Mouse (Mus musculus): ENCODE measurements around the gene Samd4b.
A peak's percentile ranks its signal among the peaks of the same experiment; 100 is the strongest.
"Not testable (repeated sequence)": the region's sequence is repeated elsewhere in the genome, so short reads cannot be mapped to it uniquely, and the experiment has no call there.

The Samd4b gene

GRCm38 (mm10) chr7:28561967-28562366 lies 36.0 kb downstream of the Samd4b start:
- no peak for DNase-seq (ENCODE audit: low spot score in 2 of 2)

GRCm38 (mm10) chr7:28560856-28561255 lies 37.1 kb downstream of the Samd4b start:
- DNase-seq (ENCODE audit: low spot score in 2 of 2) = no peak

- DNase-seq (ENCODE audit: low spot score in 2 of 2) = no peak
Measured at GRCm38 (mm10) chr7:28558486-28558885, 39.5 kb downstream of the Samd4b start.

DNA sequence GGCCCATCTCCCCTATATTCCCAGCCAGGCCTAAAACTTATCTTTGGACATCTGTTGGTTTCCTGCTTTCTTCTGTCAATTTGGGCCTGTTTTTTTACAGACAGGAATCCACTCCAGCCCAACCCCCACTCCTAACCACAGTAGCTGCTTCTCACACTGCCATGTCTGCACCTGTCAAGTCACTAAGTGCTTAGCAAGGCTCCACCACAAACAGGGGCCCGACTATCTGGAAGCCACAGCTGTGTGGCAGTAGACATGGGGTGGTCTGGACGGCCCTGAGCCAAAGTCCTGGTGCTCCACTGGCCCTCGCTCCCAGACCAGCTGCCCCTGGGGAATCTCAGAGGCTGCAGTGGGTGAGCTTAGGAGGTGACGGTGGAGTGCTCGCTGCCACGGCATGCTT lies 40.2 kb downstream of the Samd4b start:
- no peak for DNase-seq (ENCODE audit: low spot score in 2 of 2)

GRCm38 (mm10) chr7:28557069-28557468 lies 40.9 kb downstream of the Samd4b start:
- no peak for DNase-seq (ENCODE audit: low spot score in 2 of 2)

- no peak for DNase-seq (ENCODE audit: low spot score in 2 of 2)
Measured at GRCm38 (mm10) chr7:28555939-28556535, 41.9 kb downstream of the Samd4b start.

DNA sequence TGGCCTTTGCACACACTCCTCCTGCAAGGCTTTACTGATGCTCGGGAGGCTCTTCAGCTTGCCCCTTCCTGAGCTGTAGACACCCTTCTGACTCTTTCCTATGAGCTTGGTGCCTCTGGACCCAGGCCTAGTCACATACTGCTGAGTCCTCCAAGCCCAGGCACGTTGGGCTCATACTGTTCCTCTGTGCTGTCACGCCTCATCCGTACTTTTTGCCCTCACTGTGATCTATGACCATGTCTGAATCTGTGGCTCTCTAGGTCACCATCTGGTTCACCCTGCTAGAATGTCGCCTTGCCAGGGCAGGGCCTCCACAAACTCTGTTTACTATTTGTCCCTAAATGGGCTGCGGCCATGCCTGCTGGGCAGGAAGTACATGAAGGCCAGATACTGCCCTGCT lies 44.9 kb downstream of the Samd4b start:
- DNase-seq (ENCODE audit: low spot score in 2 of 2) = no peak

DNA sequence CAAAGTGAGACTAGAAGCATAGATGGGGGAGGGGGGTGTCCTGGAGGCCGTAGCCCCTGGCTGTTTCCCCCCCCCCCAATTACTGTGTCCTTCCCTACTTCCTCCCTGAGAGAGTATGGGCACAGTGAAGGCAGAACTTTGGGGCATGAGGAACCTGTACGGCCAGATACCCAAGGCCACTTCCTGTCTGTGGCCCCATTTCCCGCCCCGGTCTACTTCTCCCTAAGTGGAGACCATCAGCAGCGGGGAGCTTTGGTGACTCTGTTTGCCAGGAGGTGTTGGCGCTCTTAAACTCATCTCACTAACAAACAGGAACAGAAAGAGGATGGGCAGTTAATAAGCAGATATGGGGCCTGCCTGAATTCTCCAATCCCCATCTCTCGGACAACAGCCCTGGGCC lies 50.3 kb downstream of the Samd4b start:
- DNase-seq (ENCODE audit: low spot score in 2 of 2) = no peak

DNA sequence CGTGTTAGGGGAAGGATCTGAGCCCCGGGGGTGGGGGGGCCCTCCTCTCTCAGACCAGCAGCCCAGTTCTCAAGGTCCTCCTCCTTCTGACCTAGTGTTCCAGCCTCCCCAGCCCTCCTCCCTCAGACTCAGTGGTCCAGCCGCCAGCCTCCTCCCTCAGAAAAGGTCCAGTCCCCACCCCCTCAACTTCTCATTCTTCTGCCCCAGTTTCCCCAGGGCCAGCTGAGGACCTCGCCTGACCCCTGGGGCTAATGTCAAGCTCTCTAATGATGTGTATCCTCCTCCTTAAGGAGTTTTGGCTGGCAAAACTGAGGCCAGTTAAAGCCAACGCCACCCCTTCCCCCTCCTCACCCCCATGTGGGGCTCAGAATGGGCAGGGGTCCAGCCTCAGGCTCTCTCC lies 50.8 kb downstream of the Samd4b start, which contains the start of gene Nccrp1:
Gene Nccrp1, minus strand, starts transcription at position 101 of the 400 bp plus-strand sequence.
- no peak for DNase-seq (ENCODE audit: low spot score in 2 of 2)

GRCm38 (mm10) chr7:28546649-28547048 lies 51.3 kb downstream of the Samd4b start:
- DNase-seq (ENCODE audit: low spot score in 2 of 2) = no peak

- DNase-seq (ENCODE audit: low spot score in 2 of 2) = no peak
Measured at GRCm38 (mm10) chr7:28545891-28546210, 52.1 kb downstream of the Samd4b start.

DNA sequence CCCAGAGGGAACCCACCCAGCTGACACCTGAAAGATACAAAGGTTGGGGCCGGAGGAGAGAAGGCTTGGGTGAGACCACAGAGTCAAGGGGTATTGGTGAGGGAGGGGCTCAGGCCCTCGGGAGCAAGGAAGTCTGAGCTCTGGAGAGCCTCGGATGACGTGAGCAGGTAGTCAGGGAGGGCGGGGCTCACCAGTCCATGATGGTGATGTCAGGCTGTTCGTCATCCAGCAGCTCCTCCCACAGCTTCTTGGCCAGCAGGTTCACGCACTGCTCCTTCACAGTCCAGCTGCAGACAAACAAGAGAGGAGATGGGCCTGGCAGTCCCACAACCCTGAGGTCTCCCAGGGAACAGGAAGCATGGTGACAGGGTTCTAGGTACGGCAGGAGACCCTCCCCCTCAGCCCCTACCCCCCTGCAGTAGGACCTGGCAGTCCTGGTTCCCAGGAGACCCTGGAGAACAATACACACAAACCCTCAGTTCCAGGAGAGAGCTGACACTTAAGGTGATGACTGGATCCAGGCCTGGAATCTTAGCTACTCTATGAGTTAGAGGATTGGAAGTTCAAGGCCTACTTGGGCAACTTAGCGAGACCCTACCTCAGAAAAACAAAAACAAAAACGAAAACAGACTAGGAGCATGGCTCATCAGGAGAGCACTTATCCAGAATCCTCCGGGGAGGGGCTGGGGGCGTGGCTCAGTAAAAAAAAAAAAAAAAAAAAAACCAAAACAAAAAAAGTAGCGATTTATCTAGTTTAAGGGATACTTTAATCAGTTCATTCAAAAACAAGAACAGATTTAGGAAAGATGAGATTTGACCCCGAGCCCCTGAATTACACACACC lies 52.7 kb downstream of the Samd4b start:
- DNase-seq (ENCODE audit: low spot score in 2 of 2) = no peak

DNA sequence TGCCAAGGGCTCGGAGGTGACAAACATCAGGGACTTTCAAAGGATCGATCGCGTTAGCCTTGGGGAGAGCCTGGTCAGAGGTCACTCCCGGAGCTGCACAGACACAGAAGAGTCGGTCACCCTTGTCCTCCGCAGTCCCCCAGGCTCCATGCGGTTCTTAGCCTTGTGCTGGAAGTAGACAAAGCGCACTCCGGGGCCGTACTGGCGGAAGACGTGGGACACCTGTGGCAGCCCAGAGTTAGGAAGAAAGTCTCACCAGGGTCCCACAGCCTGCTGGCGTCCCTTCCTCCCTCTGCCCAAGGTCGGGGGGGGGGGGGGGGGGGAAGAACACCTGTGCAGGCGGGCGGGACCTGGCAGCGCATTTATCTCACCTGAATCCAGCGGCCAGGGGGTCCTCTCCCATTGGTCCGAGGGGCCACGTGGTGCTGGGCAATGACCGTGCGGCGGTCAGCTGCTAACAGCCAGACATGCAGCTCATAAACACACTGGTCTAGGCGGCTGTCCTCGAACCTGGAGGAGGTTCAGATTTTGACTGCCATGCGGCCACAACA lies 53.8 kb downstream of the Samd4b start:
- DNase-seq (ENCODE audit: low spot score in 2 of 2) = no peak

- DNase-seq (ENCODE audit: low spot score in 2 of 2) = no peak
Measured at GRCm38 (mm10) chr7:28540526-28540925, 57.4 kb downstream of the Samd4b start, which contains the start of gene Sycn. Gene Sycn (plus strand): TSS chr7:28540885.

- DNase-seq (ENCODE audit: low spot score in 2 of 2) = not testable (repeated sequence)
Measured at GRCm38 (mm10) chr7:28538886-28539285, 59.1 kb downstream of the Samd4b start.

- no peak for DNase-seq (ENCODE audit: low spot score in 2 of 2)
Measured at GRCm38 (mm10) chr7:28532005-28532404, 65.9 kb downstream of the Samd4b start.

DNA sequence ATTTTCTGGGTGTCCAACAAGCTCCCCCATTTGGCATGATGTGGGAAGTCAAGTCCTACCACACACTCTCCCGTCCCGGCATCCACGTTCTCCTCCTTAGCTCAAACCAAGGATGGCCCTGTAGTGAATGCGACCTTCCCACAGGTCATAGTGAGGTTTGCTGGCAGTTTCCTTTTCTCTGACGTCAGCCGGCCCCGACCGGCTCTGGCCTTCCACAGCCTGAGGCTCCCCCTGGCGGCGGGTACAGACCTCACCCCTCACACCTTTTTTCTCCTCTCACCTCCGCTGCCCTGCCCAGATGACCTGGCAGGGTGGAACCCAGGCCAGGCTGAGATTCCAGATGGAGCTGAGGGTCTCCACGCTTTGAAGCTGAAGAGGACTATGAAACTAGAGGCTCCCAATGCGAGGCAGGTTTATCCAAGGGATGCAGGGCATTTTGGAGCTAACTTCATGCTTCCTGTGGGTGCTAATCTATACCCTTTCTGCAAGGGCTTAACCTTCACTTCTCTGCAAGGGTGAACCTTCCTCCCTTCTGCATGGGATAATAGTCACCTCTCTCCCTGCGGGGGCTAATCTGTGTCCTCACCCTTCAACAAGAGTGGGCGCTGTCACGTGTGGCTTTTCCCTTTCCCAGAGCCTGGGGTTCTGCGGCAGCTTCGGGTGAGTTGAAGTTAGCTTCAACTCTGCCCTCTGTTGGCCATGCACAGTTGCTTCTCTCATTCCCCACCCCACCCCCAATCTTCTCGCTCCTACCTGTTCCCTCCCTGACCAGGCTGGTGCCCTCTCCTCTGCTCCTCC lies 69.8 kb downstream of the Samd4b start:
- DNase-seq (ENCODE audit: low spot score in 2 of 2) = peak in 1 of 2 experiments; percentile 61

DNA sequence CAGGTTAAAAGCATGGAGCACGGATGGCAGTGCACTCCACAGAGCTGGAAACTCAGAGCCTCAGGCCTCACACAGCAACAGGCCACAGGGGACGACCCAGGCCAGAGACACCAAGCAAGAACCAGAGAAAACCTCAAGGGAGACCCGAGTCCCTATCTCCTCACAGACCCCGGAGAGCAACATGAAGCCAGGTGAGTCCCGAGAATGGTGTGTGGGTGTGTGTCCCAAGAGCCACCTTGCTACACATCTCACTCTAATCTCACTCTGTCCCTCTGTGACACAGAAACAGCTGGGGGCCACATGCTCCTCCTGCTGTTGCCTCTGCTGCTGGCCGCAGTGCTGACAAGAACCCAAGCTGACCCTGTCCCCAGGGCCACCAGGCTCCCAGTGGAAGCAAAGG lies 75.4 kb downstream of the Samd4b start, which contains the start of gene Ifnl3:
Gene Ifnl3, plus strand, starts transcription at position 301 of the 400 bp plus-strand sequence.
- not testable (repeated sequence) for DNase-seq (ENCODE audit: low spot score in 2 of 2)

- DNase-seq (ENCODE audit: low spot score in 2 of 2) = no peak
Measured at GRCm38 (mm10) chr7:28511441-28511840, 86.5 kb downstream of the Samd4b start.

DNA sequence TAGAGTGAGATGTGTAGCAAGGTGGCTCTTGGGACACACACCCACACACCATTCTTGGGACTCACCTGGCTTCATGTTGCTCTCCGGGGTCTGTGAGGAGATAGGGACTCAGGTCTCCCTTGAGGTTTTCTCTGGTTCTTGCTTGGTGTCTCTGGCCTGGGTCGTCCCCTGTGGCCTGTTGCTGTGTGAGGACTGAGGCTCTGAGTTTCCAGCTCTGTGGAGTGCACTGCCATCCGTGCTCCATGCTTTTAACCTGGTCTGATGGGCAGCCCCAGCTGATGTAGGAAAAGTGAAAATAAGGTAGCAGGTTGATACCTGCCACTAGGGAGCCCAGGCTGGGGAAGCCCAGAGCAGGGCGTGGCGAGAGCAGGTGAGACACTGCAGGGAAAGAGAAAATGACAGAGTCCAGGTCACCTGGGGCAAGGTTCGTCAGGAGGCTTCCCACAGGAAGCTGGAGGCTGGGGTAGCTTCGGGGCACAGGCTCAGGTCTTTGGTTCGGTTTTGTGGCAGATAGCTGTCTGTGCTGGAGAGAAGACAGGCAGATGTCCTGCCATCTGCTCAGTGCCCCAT lies 87.5 kb downstream of the Samd4b start, which contains the start of gene Ifnl2:
Gene Ifnl2, minus strand, starts transcription at position 51 of the 570 bp plus-strand sequence.
- DNase-seq (ENCODE audit: low spot score in 2 of 2) = not testable (repeated sequence)

- not testable (repeated sequence) for DNase-seq (ENCODE audit: low spot score in 2 of 2)
Measured at GRCm38 (mm10) chr7:28509121-28509520, 88.8 kb downstream of the Samd4b start.

- DNase-seq (ENCODE audit: low spot score in 2 of 2) = no peak
Measured at GRCm38 (mm10) chr7:28505585-28505984, 92.4 kb downstream of the Samd4b start.

Data from left cerebral cortex, adult 9 months (tissue).